Mouse (Mus musculus) embryonic facial prominence, embryonic 12.5 days (tissue): Measurements from ENCODE around the gene Prkag2. TPM values are rescaled to one million over a fixed set of nuclear protein-coding genes. Genes with fewer than 3 reads are reported as not detected.

Experiments
- ATAC-seq: fragments of 200-750 bp; cut with Nextera tagmentation; 2 replicates; pipeline ENCODE4 v1.8.0; 2017; ENCODE audit not compliant: insufficient number of reproducible peaks, insufficient read depth, low FRiP score, low TSS enrichment
- H3K27ac ChIP-seq: fragments of 300-500 bp; sonication (generic); 2 replicates; pipeline ENCODE4 v1.5.1; 2016; ENCODE audit warnings: mild to moderate bottlenecking
- H3K27me3 ChIP-seq: fragments of 300-500 bp; sonication (generic); 2 replicates; pipeline ENCODE4 v1.6.1; 2016; ENCODE audit warnings: mild to moderate bottlenecking, moderate library complexity
- H3K36me3 ChIP-seq: fragments of 300-500 bp; sonication (generic); 2 replicates; pipeline ENCODE4 v1.6.1; 2016; ENCODE audit warnings: mild to moderate bottlenecking
- H3K4me1 ChIP-seq: fragments of 300-500 bp; sonication (generic); 2 replicates; pipeline ENCODE4 v1.6.1; 2016
- H3K4me2 ChIP-seq: fragments of 300-500 bp; sonication (generic); replicated peaks from 2 replicates; pipeline ENCODE4 v1.6.1; 2016; ENCODE audit warnings: mild to moderate bottlenecking, moderate library complexity
- H3K4me3 ChIP-seq: fragments of 300-500 bp; sonication (generic); 2 replicates; pipeline ENCODE4 v1.5.1; 2016; ENCODE audit warnings: mild to moderate bottlenecking
- H3K9ac ChIP-seq: fragments of 300-500 bp; sonication (generic); 2 replicates; pipeline ENCODE4 v1.6.1; 2016; ENCODE audit warnings: mild to moderate bottlenecking, moderate library complexity
- H3K9me3 ChIP-seq: fragments of 300-500 bp; sonication (generic); 2 replicates; pipeline ENCODE4 v1.6.1; 2016; ENCODE audit warnings: mild to moderate bottlenecking, moderate library complexity
- whole genome bisulfite sequencing: fragments of 180-500 bp; shearing (Covaris S2); methylation state at CpG from one replicate; pipeline ENCODE4 v1.1.7; 2016; 5-methylcytosine and 5-hydroxymethylcytosine counted together
- polyA plus RNA-seq: library from polyadenylated mRNA; unstranded; fragments of >200 nt; fragmentation: Nextera tagmentation; extraction: Ambion mirVana; gene quantifications from 2 replicates; pipeline ENCODE4 v1.2.1, GENCODE M21; 2016

Prkag2 gene
- polyA plus RNA-seq, 1 experiment from 2014 or later: 32.2 TPM

DNA sequence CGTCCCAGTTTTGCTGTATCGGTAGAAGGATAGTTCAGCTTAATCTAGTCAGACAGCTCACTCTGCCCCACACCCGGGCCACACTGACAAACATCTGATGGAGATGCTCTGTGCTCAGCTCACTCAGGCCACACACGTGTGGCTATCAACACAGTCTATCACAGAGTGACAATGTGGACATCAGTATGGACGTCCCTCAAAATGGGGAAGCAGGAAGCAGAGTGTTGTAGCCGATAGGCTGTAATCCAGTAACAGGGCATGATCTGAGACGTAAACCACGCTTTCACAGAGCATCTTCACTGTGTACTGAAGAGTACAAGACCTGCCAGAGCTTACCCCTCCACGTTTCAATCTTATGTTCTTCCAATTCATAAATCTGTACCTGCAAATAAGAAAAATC lies 223.8 kb downstream of the Prkag2 start:
- H3K4me1 ChIP-seq: 0 out of 2 replicates have a peak, but pooled peaks cover 4% of the 10 kb centered on the region
- 87% methylated on average over 9 of the region's 9 CpGs for WGBS
- H3K27ac ChIP-seq: no peak overlapping the region
- no peak for ATAC-seq
- no peak overlapping the region for H3K9ac ChIP-seq
- H3K36me3 ChIP-seq: peaks cover 16% of the 10 kb centered on the region; the same call in 1 of the 2 replicates
- H3K4me3 ChIP-seq: no peak overlapping the region
- no peak overlapping the region for H3K4me2 ChIP-seq
- H3K27me3 ChIP-seq: no peaks in the 10 kb centered on the region
- no peaks in the 10 kb centered on the region for H3K9me3 ChIP-seq

DNA sequence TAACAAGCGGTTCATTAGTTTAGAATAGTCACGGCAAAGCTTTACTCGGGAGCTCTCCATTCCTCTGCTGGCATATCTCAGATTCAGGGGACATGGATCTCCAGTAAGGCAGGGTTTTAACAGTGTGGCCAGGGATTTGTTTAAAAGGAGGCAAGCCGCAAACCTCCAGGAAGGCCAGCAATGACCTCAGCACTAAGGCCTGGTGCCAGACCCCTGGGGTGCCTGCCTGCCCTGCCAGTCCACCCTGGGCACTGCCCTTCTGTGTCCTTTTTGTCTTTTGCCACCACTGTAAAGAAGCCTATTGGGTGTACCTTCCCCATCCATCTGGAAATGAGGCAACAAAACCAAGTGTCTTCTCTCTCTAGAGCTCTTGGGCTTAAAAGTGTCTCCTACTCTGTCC lies 226.3 kb downstream of the Prkag2 start:
- Histone ChIP-seq H3K9me3 (no peaks in the 10 kb centered on the region), H3K27me3 (no peaks in the 10 kb centered on the region), H3K4me1 (no peaks in the 10 kb centered on the region), H3K9ac (no peak overlapping the region), H3K4me3 (no peak overlapping the region), H3K27ac (no peak overlapping the region), H3K4me2 (no peak overlapping the region), H3K36me3 (peaks cover 14% of the 10 kb centered on the region; the same call in 1 of the 2 replicates)
- ATAC-seq: no peak
- WGBS: 87% methylated on average over 4 of the region's 4 CpGs

DNA sequence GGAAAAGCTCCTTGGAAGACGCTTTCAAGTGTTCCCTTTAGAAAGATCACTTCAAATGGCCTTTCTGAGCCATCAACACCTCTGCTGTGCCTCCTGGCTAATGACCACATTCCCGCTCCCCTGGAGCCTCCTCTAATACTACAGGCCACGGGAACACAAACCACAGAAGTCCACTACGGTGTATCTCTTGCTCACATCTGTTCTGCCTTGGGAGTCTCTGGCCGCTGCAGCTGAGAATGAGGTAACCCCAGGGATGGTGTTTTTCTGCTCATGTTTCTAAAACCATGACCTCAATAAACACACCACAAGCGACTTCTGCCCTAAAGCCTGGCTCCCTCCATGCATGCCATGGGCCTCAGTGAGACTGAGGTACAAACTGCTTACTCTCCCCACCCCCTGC lies 227.2 kb downstream of the Prkag2 start:
- Histone ChIP-seq H3K4me1 (no peaks in the 10 kb centered on the region), H3K9ac (no peak overlapping the region), H3K36me3 (peaks cover 8% of the 10 kb centered on the region; the same call in 1 of the 2 replicates), H3K9me3 (no peaks in the 10 kb centered on the region), H3K4me3 (no peak overlapping the region), H3K4me2 (no peak overlapping the region), H3K27ac (no peak overlapping the region), H3K27me3 (no peaks in the 10 kb centered on the region)
- 65% methylated on average over 6 of the region's 6 CpGs for WGBS
- ATAC-seq: no peak

DNA sequence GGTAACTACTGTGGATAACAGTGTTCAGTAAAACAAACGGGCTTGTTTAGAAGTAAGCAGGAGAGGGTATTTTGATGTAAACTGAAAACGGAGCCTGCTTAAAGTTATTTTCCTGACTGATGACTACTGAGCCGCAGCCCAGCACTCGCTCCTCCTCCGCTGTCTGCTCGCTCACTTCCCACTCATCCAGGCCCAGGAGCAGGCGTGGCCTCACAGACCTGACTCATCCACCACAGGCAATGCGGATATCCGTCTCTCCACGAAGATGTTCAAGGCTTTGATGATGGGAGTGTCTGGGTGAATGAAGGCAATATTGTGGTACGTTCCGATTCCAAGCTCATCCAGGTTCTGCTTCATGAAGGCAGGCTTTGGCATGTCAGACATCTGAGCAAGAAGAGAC lies 229.2 kb downstream of the Prkag2 start:
- Histone ChIP-seq H3K4me1 (no peaks in the 10 kb centered on the region), H3K27me3 (no peaks in the 10 kb centered on the region), H3K27ac (no peak overlapping the region), H3K4me3 (no peak overlapping the region), H3K36me3 (peaks cover 11% of the 10 kb centered on the region), H3K4me2 (no peak overlapping the region), H3K9ac (no peak overlapping the region), H3K9me3 (no peaks in the 10 kb centered on the region)
- no peak for ATAC-seq
- 87% methylated on average over 12 of the region's 12 CpGs for WGBS

DNA sequence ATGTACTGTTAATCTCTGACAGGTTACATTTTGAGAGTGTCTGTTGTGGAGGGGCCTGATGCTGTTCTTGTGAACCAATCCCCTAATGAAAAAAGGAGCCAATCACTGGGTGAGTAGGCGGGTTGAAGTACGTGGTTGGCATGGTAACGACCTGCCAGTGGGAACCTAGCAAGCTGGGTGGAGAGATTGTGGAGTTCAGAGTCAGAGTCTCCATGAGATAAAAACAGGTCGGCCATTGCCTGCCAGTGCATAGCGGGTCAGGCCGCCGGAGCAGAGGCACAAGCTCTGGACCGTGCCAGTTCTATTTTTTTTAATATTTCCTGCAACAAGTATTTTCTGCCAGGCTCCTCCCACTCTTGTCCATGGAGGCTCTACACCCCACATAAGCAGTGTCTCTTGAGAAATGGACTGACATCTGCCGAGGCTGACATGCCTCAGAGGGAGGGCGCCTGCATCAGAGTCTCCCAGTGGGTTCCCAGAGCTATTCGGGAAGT lies 230.6 kb downstream of the Prkag2 start:
- Histone ChIP-seq H3K4me2 (no peak overlapping the region), H3K36me3 (peaks cover 16% of the 10 kb centered on the region), H3K4me1 (no peaks in the 10 kb centered on the region), H3K9ac (no peak overlapping the region), H3K9me3 (no peaks in the 10 kb centered on the region), H3K4me3 (no peak overlapping the region), H3K27ac (no peak overlapping the region), H3K27me3 (no peaks in the 10 kb centered on the region)
- no peak for ATAC-seq
- 69% methylated on average over 11 of the region's 11 CpGs for WGBS

DNA sequence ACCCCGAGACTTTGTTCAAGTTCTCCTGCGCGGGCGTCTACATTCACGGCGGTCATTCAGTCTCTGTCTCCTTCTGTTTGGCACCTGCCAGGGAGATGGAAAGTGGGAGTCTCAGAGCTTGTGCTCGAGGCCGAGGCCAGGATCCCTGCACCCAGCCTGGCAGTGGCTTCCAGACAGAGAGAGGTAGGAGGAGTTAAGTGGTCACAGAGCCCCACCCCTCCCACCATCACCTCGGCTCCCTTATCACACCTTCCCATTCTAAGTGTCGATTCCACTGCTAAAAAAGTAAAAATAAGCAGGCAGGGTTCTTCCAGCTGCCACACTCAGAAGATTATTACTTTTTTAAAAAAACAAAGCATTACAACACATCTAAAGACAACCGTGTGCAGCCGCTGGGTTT lies 236.6 kb downstream of the Prkag2 start:
- Histone ChIP-seq H3K27me3 (no peaks in the 10 kb centered on the region), H3K4me1 (no peaks in the 10 kb centered on the region), H3K4me3 (no peak overlapping the region), H3K4me2 (no peak overlapping the region), H3K9me3 (no peaks in the 10 kb centered on the region), H3K27ac (no peak overlapping the region), H3K9ac (no peak overlapping the region), H3K36me3 (peaks cover 17% of the 10 kb centered on the region)
- WGBS: 76% methylated on average over 12 of the region's 12 CpGs
- ATAC-seq: no peak

DNA sequence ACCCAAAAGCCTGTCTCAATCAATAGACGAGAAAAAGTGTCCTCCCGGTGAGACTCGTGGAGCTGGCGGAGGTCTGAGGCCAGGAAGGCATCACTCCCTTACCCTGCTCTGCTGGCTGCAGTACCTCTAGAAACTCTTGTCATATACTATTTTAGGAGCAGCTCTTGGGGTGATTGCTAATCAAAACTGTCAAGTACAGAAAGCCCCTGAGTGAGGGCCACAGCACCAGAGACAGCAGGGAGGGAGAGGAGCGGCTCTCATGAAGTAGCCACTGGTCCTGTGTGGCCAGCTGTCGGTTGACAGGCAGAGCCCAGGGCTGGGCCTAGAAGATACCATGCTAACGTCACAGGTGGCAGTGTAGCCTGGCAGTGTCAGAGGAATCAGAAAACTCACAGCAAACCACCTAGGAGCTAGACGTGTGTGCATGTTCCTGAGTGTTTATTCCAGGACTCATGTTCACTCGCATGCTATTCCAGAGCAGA lies 239.0 kb downstream of the Prkag2 start:
- Histone ChIP-seq H3K4me2 (no peak overlapping the region), H3K4me1 (no peaks in the 10 kb centered on the region), H3K9me3 (no peaks in the 10 kb centered on the region), H3K9ac (no peak overlapping the region), H3K27me3 (no peaks in the 10 kb centered on the region), H3K4me3 (no peak overlapping the region), H3K36me3 (peaks cover 10% of the 10 kb centered on the region), H3K27ac (no peak overlapping the region)
- 82% methylated on average over 9 of the region's 9 CpGs for WGBS
- ATAC-seq: no peak

DNA sequence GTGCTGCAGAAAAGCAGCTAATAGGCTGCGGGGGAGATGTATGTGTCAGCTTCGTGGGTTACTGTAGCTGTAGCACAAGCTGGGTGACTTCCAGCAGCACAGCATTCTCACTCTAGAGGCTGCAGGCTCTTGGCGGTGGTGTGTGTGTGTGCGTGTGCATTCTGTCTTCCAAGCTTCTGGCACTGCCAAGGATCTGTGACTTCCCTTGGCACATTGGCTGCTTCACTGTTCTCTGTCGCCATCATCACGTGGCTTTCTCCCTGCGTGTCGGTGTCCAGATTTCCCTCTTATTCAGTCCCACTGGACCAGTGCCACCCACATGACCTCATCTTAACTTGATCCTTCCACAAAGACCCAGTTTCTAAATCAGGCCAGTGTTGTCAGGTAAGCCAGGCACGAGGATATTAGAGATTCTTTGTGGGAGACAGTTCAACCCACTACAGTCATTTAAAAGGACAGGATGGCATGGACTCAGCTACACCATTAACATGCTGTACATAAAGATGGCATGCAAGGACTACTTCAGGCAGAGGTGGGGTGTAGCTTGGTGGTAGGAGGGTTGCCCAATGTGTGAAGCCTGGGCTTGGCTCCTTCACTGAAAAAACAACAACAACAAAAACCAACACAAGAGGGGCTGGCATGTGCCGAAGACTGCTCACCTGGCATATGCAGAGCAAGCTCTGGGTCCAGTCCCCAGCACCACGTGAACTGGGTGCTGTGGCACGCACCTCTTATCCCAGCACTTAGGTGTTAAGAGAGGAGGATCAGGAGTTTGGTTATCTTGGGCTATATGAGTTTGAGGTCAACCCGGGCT lies 239.6 kb downstream of the Prkag2 start:
- WGBS: 87% methylated on average over 13 of the region's 13 CpGs
- H3K9me3 ChIP-seq: no peaks in the 10 kb centered on the region
- ATAC-seq: 0 out of 2 replicates have a peak, but pooled peaks have one; percentile 28
- H3K4me3 ChIP-seq: no peak overlapping the region
- H3K36me3 ChIP-seq: peaks cover 5% of the 10 kb centered on the region; the same call in 1 of the 2 replicates
- no peak overlapping the region for H3K27ac ChIP-seq
- no peaks in the 10 kb centered on the region for H3K27me3 ChIP-seq
- no peak overlapping the region for H3K9ac ChIP-seq
- no peak overlapping the region for H3K4me2 ChIP-seq
- H3K4me1 ChIP-seq: no peaks in the 10 kb centered on the region

DNA sequence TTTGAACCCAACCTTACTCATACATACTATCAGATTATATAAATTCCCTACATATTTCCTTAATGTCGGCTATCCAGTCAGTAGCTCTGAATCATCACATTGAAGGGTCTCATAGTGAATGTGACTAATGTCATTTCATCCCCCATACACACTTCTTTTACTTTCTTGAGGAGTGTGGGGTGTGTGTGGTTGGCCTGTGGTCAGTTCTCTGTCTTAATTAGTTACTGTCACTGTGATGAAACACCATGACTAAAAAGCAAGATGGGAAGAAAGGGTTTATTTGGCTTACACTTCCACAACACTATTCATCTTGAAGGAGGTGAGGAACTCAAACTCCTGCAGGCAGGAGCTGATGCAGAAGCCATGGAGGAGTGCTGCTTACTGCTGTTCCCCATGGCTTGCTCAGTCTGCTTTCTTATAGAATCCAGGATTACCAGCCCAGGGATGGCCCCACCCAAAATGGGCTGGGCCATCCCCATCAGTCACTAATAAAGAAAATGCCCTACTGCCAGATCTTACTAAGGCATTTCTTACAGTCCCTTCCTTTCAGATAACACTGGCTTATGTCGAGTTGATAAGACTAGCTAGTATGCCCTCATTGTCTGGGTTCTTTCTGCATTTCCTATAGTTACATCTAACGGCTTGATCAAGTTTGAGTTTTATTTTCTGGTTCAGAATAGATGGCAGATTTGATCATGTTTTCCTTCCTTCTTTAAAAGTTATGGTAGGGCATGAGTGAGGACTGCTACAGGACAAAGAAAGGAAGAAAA lies 240.5 kb downstream of the Prkag2 start:
- Histone ChIP-seq H3K27me3 (no peaks in the 10 kb centered on the region), H3K4me3 (no peak overlapping the region), H3K27ac (no peak overlapping the region), H3K9ac (no peak overlapping the region), H3K36me3 (peaks cover 3% of the 10 kb centered on the region; the same call in 1 of the 2 replicates), H3K9me3 (no peaks in the 10 kb centered on the region), H3K4me2 (no peak overlapping the region), H3K4me1 (no peaks in the 10 kb centered on the region)
- ATAC-seq: no peak
- WGBS: 82% methylated on average over 3 of the region's 3 CpGs

DNA sequence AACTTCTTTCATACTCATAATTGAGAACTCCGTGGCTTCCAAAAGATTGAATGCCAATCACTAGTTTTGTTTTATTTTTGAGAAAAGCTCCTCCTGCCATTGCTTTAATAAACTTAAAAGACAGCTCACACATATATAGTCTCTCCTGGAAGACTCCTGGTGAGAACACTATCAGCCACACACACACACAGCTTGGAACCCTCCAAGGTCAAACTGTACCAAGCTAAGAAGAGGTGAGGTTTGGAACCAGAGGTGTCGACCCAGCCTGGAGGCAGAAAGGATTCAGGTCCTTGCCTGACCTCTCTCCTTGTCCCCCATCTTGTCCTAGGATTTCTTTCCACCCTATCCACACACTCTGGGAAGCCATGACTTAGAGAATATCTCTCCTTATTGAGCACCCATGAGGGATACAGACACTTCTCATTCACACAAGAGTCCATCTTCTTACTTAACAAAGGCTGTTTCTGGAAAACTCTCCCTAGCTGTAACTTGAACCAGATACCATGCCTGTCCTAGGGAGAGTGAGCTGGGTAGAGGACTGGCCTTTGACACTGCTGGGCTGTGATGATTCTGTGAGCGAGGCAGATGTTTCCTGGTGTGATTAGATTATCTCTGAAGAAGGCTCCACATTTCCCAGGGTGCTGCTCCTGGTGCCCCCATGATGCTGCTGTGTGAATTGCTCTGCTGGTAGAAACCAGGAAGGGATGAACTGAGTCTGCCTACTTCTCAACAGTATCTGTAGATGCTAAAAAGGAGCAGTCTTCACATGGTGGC lies 245.4 kb downstream of the Prkag2 start:
- WGBS: 66% methylated on average over 3 of the region's 3 CpGs
- H3K9ac ChIP-seq: no peak overlapping the region
- H3K4me1 ChIP-seq: no peaks in the 10 kb centered on the region
- H3K36me3 ChIP-seq: no peaks in the 10 kb centered on the region
- ATAC-seq: no peak
- no peak overlapping the region for H3K4me3 ChIP-seq
- H3K27ac ChIP-seq: no peak overlapping the region
- no peaks in the 10 kb centered on the region for H3K27me3 ChIP-seq
- H3K4me2 ChIP-seq: no peak overlapping the region
- no peaks in the 10 kb centered on the region for H3K9me3 ChIP-seq

DNA sequence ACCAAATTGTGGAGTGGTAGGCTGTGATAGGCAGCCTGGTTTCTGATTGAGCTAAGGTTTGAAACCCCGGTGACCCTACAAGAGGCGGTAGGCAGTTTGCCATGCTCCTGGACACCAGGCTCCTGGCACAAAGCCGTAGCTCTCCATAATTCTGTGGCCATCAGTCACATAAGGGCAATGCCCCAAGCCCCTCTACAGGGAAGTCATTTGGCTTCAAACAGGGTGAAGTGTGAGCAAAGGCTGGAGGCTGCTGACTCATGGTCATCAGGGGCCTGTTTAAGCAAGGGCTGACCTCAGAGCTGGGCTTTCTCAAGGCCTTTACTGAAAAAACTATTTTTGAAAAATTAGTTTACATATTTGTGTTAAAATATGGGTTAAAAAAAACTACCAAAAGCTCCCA lies 246.2 kb downstream of the Prkag2 start:
- Histone ChIP-seq H3K4me1 (no peaks in the 10 kb centered on the region), H3K36me3 (no peaks in the 10 kb centered on the region), H3K9ac (no peak overlapping the region), H3K4me2 (no peak overlapping the region), H3K9me3 (no peaks in the 10 kb centered on the region), H3K4me3 (no peak overlapping the region), H3K27me3 (no peaks in the 10 kb centered on the region), H3K27ac (no peak overlapping the region)
- 88% methylated on average over 3 of the region's 3 CpGs for WGBS
- no peak for ATAC-seq
